Comparison of ENCODE assay signal across 29 mouse cellular contexts in genomic region chr4:134921703-134922102, GRCm38 (mm10). TPM values are rescaled to one million over a fixed set of nuclear protein-coding genes. Genes with fewer than 3 reads are reported as not detected.
DNase-seq lines count a peak whose midpoint lies in the region; ATAC-seq and TF ChIP-seq lines count a peak whose summit lies in the region.
"Had no signal": no experiment of that assay in that cellular context is flagged by ENCODE, and none has a peak within 500 bp of the region (broad histone marks: within the 10 kb centered on the region; RNA-seq: fewer than 3 reads in every experiment).

No protein-coding gene starts in this region.

- no peak overlapping the region for H3K27ac ChIP-seq in cerebellum, adult 2 months (ENCODE audit: insufficient read depth, low read length)
- H3K27ac ChIP-seq in bone marrow, adult 2 months (ENCODE audit: control insufficient read depth, insufficient read depth, low read depth, low read length, poor library complexity): peak overlapping the region; percentile 13; the same call in 1 of the 2 replicates
- peak overlapping the region; percentile 95 for H3K27ac ChIP-seq in liver, postnatal 0 days (ENCODE audit: low read depth)
- no peak overlapping the region for H3K27ac ChIP-seq in lung, postnatal 0 days (ENCODE audit: low read length)

- TF ChIP-seq CTCF in cerebellum, adult 2 months (IDR thresholded peaks at IDR 0.05; ENCODE audit: borderline replicate concordance, insufficient read depth, low read depth, low read length): no peak
- no peak for TF ChIP-seq CTCF in bone marrow, adult 2 months (IDR thresholded peaks at IDR 0.05; ENCODE audit: control insufficient read depth, insufficient read depth, low read length)
- no peak for TF ChIP-seq CTCF in liver, postnatal 0 days (IDR thresholded peaks at IDR 0.05; ENCODE audit: low read depth)
- TF ChIP-seq CTCF in lung, postnatal 0 days (IDR thresholded peaks at IDR 0.05): no peak

- H3K27me3 ChIP-seq in cerebellum, adult 2 months (ENCODE audit: control insufficient read depth, insufficient read depth, low read length): no peaks in the 10 kb centered on the region
- H3K27me3 ChIP-seq in megakaryocyte, embryonic 14.5 days (replicated peaks): no peaks in the 10 kb centered on the region
- no peaks in the 10 kb centered on the region for H3K27me3 ChIP-seq in liver, postnatal 0 days (ENCODE audit: insufficient read depth, low read length)
- no peaks in the 10 kb centered on the region for H3K27me3 ChIP-seq in lung, postnatal 0 days (replicated peaks; ENCODE audit: insufficient read depth, low read length)
- H3K27me3 ChIP-seq: heart, embryonic 15.5 days; kidney, embryonic 15.5 days; limb, embryonic 13.5 days; midbrain, embryonic 13.5 days; neural tube, embryonic 13.5 days had no signal

- WGBS in cerebellum, adult 2 months: 97% methylated on average over 4 of the region's 4 CpGs
- 92% methylated on average over 4 of the region's 4 CpGs for WGBS in bone marrow, adult 2 months
- 89% methylated on average over 4 of the region's 4 CpGs for WGBS in liver, postnatal 0 days (ENCODE audit: insufficient replicate concordance)
- 95% methylated on average over 4 of the region's 4 CpGs for WGBS in lung, postnatal 0 days

- no peak overlapping the region for H3K4me2 ChIP-seq in liver, postnatal 0 days (ENCODE audit: low read depth, low read length)
- H3K4me2 ChIP-seq in lung, postnatal 0 days (replicated peaks; ENCODE audit: low read depth, low read length): no peak overlapping the region

- no peak overlapping the region for H3K9ac ChIP-seq in liver, postnatal 0 days (replicated peaks)
- H3K9ac ChIP-seq in lung, postnatal 0 days (replicated peaks; ENCODE audit: low read depth): no peak overlapping the region
- H3K9ac ChIP-seq: heart, embryonic 15.5 days; kidney, embryonic 15.5 days; limb, embryonic 13.5 days had no signal

- ATAC-seq in megakaryocyte, adult 5-6 weeks (ENCODE audit: poor library complexity, severe bottlenecking): no peak
- no peak for ATAC-seq in liver, postnatal 0 days
- no peak for ATAC-seq in lung, postnatal 0 days
- ATAC-seq: CD4-positive, CD25-positive, alpha-beta regulatory T cell, adult 4 months; forebrain, embryonic 14.5 days; hindbrain, embryonic 16.5 days; midbrain, embryonic 13.5 days had no signal

- no peak overlapping the region for H3K4me3 ChIP-seq in cerebellum, adult 2 months (replicated peaks; ENCODE audit: insufficient read depth, low read depth, low read length)
- peak overlapping the region; percentile 67 for H3K4me3 ChIP-seq in megakaryocyte, embryonic 14.5 days (replicated peaks)
- H3K4me3 ChIP-seq in bone marrow, adult 2 months (replicated peaks; ENCODE audit: control insufficient read depth, low read depth, low read length): no peak overlapping the region
- H3K4me3 ChIP-seq in liver, postnatal 0 days (ENCODE audit: low read depth, low read length): no peak overlapping the region
- no peak overlapping the region for H3K4me3 ChIP-seq in lung, postnatal 0 days (ENCODE audit: low read depth, low read length)
- H3K4me3 ChIP-seq: layer of hippocampus, adult 2 months had no signal

- no peak for TF ChIP-seq EP300 in liver, postnatal 0 days (IDR thresholded peaks at IDR 0.05; ENCODE audit: low read depth)
- TF ChIP-seq EP300 in lung, postnatal 0 days (IDR thresholded peaks at IDR 0.05): no peak

- peaks cover 30% of the 10 kb centered on the region for H3K36me3 ChIP-seq in megakaryocyte, embryonic 14.5 days (replicated peaks; ENCODE audit: low read length)
- H3K36me3 ChIP-seq in liver, postnatal 0 days (replicated peaks; ENCODE audit: insufficient read depth, low read length): peaks cover 27% of the 10 kb centered on the region
- peaks cover 14% of the 10 kb centered on the region; the same call in 1 of the 2 replicates for H3K36me3 ChIP-seq in lung, postnatal 0 days (ENCODE audit: insufficient read depth, low read length)

- no peak for TF ChIP-seq POLR2A in cerebellum, adult 2 months (IDR thresholded peaks at IDR 0.05; ENCODE audit: borderline replicate concordance, insufficient read depth, low read length)
- no peak for TF ChIP-seq POLR2A in bone marrow, adult 2 months (IDR thresholded peaks at IDR 0.05; ENCODE audit: borderline replicate concordance, control insufficient read depth, low read depth, low read length)

- peaks cover 7% of the 10 kb centered on the region; the same call in 1 of the 2 replicates for H3K4me1 ChIP-seq in cerebellum, adult 2 months (ENCODE audit: control insufficient read depth, insufficient read depth, low read length)
- peaks cover 77% of the 10 kb centered on the region for H3K4me1 ChIP-seq in megakaryocyte, embryonic 14.5 days
- H3K4me1 ChIP-seq in bone marrow, adult 2 months (ENCODE audit: control insufficient read depth, insufficient read depth, low read length): peaks cover 8% of the 10 kb centered on the region
- peaks cover 45% of the 10 kb centered on the region for H3K4me1 ChIP-seq in liver, postnatal 0 days (ENCODE audit: insufficient read depth)
- H3K4me1 ChIP-seq in lung, postnatal 0 days (ENCODE audit: insufficient read depth, low read depth, low read length): peaks cover 5% of the 10 kb centered on the region; the same call in 1 of the 2 replicates

- peak; percentile 44 for DNase-seq in cerebellum, adult 9-11 months
- DNase-seq in cerebellum, adult 2 months: no peak
- DNase-seq in liver, postnatal 0 days: no peak
- DNase-seq in adrenal gland, adult 2 months: no peak
- DNase-seq in lung, postnatal 0 days (ENCODE audit: low spot score): no peak
- DNase-seq: adrenal gland, adult 8-10 months; cerebellum, adult 11 months; cerebellum, postnatal 14 days; kidney, adult 18-20 months; lung, adult 2 months; lung, postnatal 14 days; right cerebral cortex, postnatal 4 days; thymus, postnatal 14 days had no signal

- H3K9me3 ChIP-seq in megakaryocyte, embryonic 14.5 days: no peaks in the 10 kb centered on the region
- no peaks in the 10 kb centered on the region for H3K9me3 ChIP-seq in liver, postnatal 0 days (ENCODE audit: low read length)
- no peaks in the 10 kb centered on the region for H3K9me3 ChIP-seq in lung, postnatal 0 days (ENCODE audit: low read length)
- H3K9me3 ChIP-seq: heart, embryonic 10.5 days; heart, embryonic 15.5 days; kidney, embryonic 15.5 days; limb, embryonic 13.5 days; midbrain, embryonic 13.5 days; neural tube, embryonic 13.5 days had no signal

RNA-seq across cellular contexts. Expression of gene Rsrp1, which starts 1.7 kb away (rescaled TPM):
- polyA plus RNA-seq in cerebellum, adult 2 months (2012; rRNA removed): 478 and 508 TPM in 2 replicates
- polyA plus RNA-seq in megakaryocyte, embryonic 14.5 days (2012; ENCODE audit: insufficient read depth, low replicate concordance): 176 and 605 TPM in 2 replicates
- 680 and 693 TPM in 2 replicates for total RNA-seq in megakaryocyte, adult 5-6 weeks (2015)
- 257 and 330 TPM in 2 replicates for total RNA-seq in megakaryocyte, adult 5-6 weeks (2017)
- polyA plus RNA-seq in bone marrow, adult 2 months (2011; ENCODE audit: insufficient read depth, insufficient read length, low replicate concordance, missing spikeins): 590 and 975 TPM in 2 replicates
- polyA plus RNA-seq in liver, postnatal 0 days (2015; fragmentation: Nextera tagmentation; extraction: Ambion mirVana): 185 and 225 TPM in 2 replicates
- total RNA-seq in adrenal gland, adult 2 months (2021): 100 to 1,000 TPM; 313 to 460 TPM
- polyA plus RNA-seq in adrenal gland, adult 2 months (2012; rRNA removed): 2,634 and 2,855 TPM in 2 replicates
- 542 and 611 TPM in 2 replicates for polyA plus RNA-seq in lung, postnatal 0 days (2015; fragmentation: Nextera tagmentation; extraction: Ambion mirVana)

RNA-seq across cellular contexts. Expression of gene Tmem50a, which starts 6.9 kb away (rescaled TPM):
- 105 and 111 TPM in 2 replicates for polyA plus RNA-seq in cerebellum, adult 2 months (2012; rRNA removed)
- polyA plus RNA-seq in megakaryocyte, embryonic 14.5 days (2012; ENCODE audit: insufficient read depth, low replicate concordance): 8.9 and 16.9 TPM in 2 replicates
- 292 and 323 TPM in 2 replicates for total RNA-seq in megakaryocyte, adult 5-6 weeks (2015)
- 338 and 378 TPM in 2 replicates for total RNA-seq in megakaryocyte, adult 5-6 weeks (2017)
- polyA plus RNA-seq in bone marrow, adult 2 months (2011; ENCODE audit: insufficient read depth, insufficient read length, low replicate concordance, missing spikeins): 103 and 127 TPM in 2 replicates
- polyA plus RNA-seq in liver, postnatal 0 days (2015; fragmentation: Nextera tagmentation; extraction: Ambion mirVana): 87.6 and 88.5 TPM in 2 replicates
- 100 to 1,000 TPM; 231 to 336 TPM for total RNA-seq in adrenal gland, adult 2 months (2021)
- polyA plus RNA-seq in adrenal gland, adult 2 months (2012; rRNA removed): 150 and 191 TPM in 2 replicates
- polyA plus RNA-seq in lung, postnatal 0 days (2015; fragmentation: Nextera tagmentation; extraction: Ambion mirVana): 271 and 296 TPM in 2 replicates

RNA-seq across cellular contexts. Expression of gene Syf2, which starts 9.0 kb away (rescaled TPM):
- polyA plus RNA-seq in cerebellum, adult 2 months (2012; rRNA removed): 95.4 and 99.7 TPM in 2 replicates
- 6.0 and 63.1 TPM in 2 replicates for polyA plus RNA-seq in megakaryocyte, embryonic 14.5 days (2012; ENCODE audit: insufficient read depth, low replicate concordance)
- 81.7 and 89.6 TPM in 2 replicates for total RNA-seq in megakaryocyte, adult 5-6 weeks (2015)
- 286 and 343 TPM in 2 replicates for total RNA-seq in megakaryocyte, adult 5-6 weeks (2017)
- 113 and 165 TPM in 2 replicates for polyA plus RNA-seq in bone marrow, adult 2 months (2011; ENCODE audit: insufficient read depth, insufficient read length, low replicate concordance, missing spikeins)
- 46.9 and 52.9 TPM in 2 replicates for polyA plus RNA-seq in liver, postnatal 0 days (2015; fragmentation: Nextera tagmentation; extraction: Ambion mirVana)
- 10 to 100 TPM; 85.5 to 97.8 TPM for total RNA-seq in adrenal gland, adult 2 months (2021)
- polyA plus RNA-seq in adrenal gland, adult 2 months (2012; rRNA removed): 7.0 and 8.6 TPM in 2 replicates
- 118 and 132 TPM in 2 replicates for polyA plus RNA-seq in lung, postnatal 0 days (2015; fragmentation: Nextera tagmentation; extraction: Ambion mirVana)

RNA-seq across cellular contexts. Expression of gene Rhd, which starts 57.4 kb away (rescaled TPM):
- 1.0 and 1.1 TPM in 2 replicates for polyA plus RNA-seq in cerebellum, adult 2 months (2012; rRNA removed)
- polyA plus RNA-seq in megakaryocyte, embryonic 14.5 days (2012; ENCODE audit: insufficient read depth, low replicate concordance): not detected in 2 replicates
- 2.9 and 6.6 TPM in 2 replicates for total RNA-seq in megakaryocyte, adult 5-6 weeks (2015)
- total RNA-seq in megakaryocyte, adult 5-6 weeks (2017): 4.0 and 14.8 TPM in 2 replicates
- polyA plus RNA-seq in bone marrow, adult 2 months (2011; ENCODE audit: insufficient read depth, insufficient read length, low replicate concordance, missing spikeins): 147 and 211 TPM in 2 replicates
- 207 and 214 TPM in 2 replicates for polyA plus RNA-seq in liver, postnatal 0 days (2015; fragmentation: Nextera tagmentation; extraction: Ambion mirVana)
- total RNA-seq in adrenal gland, adult 2 months (2021): not detected
- 0.09 and 0.12 TPM in 2 replicates for polyA plus RNA-seq in adrenal gland, adult 2 months (2012; rRNA removed)
- 1.5 and 2.8 TPM in 2 replicates for polyA plus RNA-seq in lung, postnatal 0 days (2015; fragmentation: Nextera tagmentation; extraction: Ambion mirVana)
- total RNA-seq: gastrocnemius, adult 8-10 months; layer of hippocampus, adult 2 months; layer of hippocampus, postnatal 25 days; left cerebral cortex, postnatal 36 days had no signal

Comparison
In these comparisons a context has a peak if more than half of its experiments do, and no peak if none do; other contexts are left out.
1. H3K27ac ChIP-seq: peak in bone marrow, adult 2 months (single experiment) and liver, postnatal 0 days (single experiment); none in cerebellum, adult 2 months (single experiment) and lung, postnatal 0 days (single experiment).